Mouse (Mus musculus) intestine, embryonic 15.5 days (tissue): ENCODE results near the gene Nprl3. TPM values are rescaled to one million over a fixed set of nuclear protein-coding genes. Genes with fewer than 3 reads are reported as not detected.

Experiments used
- ATAC-seq: fragments of 200-750 bp; cut with Nextera tagmentation; 2 replicates; pipeline ENCODE4 v1.8.0; 2017; ENCODE audit warnings: moderate TSS enrichment, moderate library complexity
- H3K27ac ChIP-seq: fragments of 300-500 bp; sonication (generic); 2 replicates; pipeline ENCODE4 v1.5.1; 2015; ENCODE audit warnings: mild to moderate bottlenecking, inconsistent platforms
- H3K27me3 ChIP-seq: fragments of 300-500 bp; sonication (generic); replicated peaks from 2 replicates; pipeline ENCODE4 v1.6.1; 2015; ENCODE audit warnings: inconsistent platforms
- H3K36me3 ChIP-seq: fragments of 300-500 bp; sonication (generic); 2 replicates; pipeline ENCODE4 v1.6.1; 2015; ENCODE audit warnings: inconsistent platforms
- H3K4me1 ChIP-seq: fragments of 300-500 bp; sonication (generic); replicated peaks from 2 replicates; pipeline ENCODE4 v1.6.1; 2015; ENCODE audit warnings: inconsistent platforms
- H3K4me2 ChIP-seq: fragments of 300-500 bp; sonication (generic); replicated peaks from 2 replicates; pipeline ENCODE4 v1.6.1; 2015; ENCODE audit warnings: mild to moderate bottlenecking, inconsistent platforms
- H3K4me3 ChIP-seq: fragments of 300-500 bp; sonication (generic); replicated peaks from 2 replicates; pipeline ENCODE4 v1.5.1; 2015; ENCODE audit warnings: inconsistent platforms
- H3K9ac ChIP-seq: fragments of 300-500 bp; sonication (generic); 2 replicates; pipeline ENCODE4 v1.6.1; 2015; ENCODE audit warnings: inconsistent platforms
- H3K9me3 ChIP-seq: fragments of 300-500 bp; sonication (generic); 2 replicates; pipeline ENCODE4 v1.6.1; 2016; ENCODE audit warnings: inconsistent platforms
- WGBS: fragments of 180-500 bp; shearing (Covaris S2); methylation state at CpG from one replicate; pipeline ENCODE4 v1.1.7; 2015; 5-methylcytosine and 5-hydroxymethylcytosine counted together
- polyA plus RNA-seq: library from polyadenylated mRNA; unstranded; fragments of >200 nt; fragmentation: Nextera tagmentation; extraction: Ambion mirVana; gene quantifications from 2 replicates; pipeline ENCODE4 v1.2.1, GENCODE M21; 2015

Nprl3 gene
- polyA plus RNA-seq, 1 experiment from 2014 or later = 29.4 TPM

DNA sequence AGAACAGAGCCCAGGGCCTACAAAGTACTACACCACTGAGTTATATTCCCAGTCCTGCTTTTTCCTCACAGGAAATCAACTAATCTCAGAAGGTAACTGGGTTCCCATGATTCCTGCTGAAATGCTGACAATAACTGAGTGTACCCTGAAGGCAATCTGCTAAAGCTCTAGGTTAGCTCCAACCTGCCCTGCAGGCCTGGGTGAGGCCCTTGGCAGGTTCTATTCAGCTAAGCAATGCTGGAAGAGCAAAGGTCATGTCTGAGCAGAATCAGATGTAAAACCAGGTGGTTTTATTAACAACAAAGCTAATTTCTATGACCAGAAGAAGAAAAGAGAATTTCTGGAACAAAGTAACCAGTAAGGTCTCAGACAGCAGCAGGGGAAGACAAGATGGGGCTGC, 26.1 kb downstream of the Nprl3 start:
- Histone ChIP-seq H3K9ac (no peak overlapping the region), H3K9me3 (no peaks in the 10 kb centered on the region), H3K4me2 (no peak overlapping the region), H3K4me1 (peaks cover 2% of the 10 kb centered on the region; the same call in 1 of the 2 replicates), H3K4me3 (no peak overlapping the region), H3K27ac (peak overlapping the region; percentile 54), H3K27me3 (no peaks in the 10 kb centered on the region), H3K36me3 (peaks cover 5% of the 10 kb centered on the region; the same call in 1 of the 2 replicates)
- ATAC-seq = peak; percentile 84

DNA sequence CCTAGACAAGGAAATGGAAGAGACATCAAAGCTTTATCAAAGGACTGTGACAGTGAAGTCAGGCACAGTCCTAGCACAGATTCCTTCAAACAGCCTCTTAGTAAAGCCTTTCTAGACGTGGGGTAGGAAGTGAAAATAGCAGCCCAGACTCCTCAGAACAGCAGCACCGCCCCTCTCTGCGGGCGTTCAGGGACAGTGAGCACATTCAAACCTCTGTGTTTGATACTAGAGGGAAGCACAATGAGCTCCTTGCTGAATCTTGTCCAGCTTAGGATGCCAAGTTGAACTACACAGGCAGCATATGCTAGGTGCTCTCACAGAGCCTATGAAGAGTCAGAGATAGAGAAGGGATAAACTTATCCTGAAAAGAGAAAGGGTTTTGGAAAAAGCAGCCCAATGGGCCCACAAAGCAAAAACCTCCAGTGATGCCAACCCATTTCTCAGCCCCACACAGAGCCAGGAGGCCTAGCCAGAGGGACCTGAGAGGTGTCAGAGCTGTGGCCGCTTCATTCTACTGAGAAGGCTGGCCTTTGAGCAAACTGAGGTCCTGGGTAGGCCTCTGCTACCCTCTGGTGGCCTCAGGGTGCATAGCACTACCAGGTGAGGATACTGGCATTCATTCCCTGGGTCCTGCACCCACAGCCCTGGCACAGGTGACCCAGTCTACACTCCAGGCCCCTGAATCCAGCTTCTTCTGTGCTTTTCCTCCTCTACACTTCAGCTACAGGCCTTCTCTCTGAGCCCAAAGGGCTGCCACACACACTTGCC, 29.2 kb downstream of the Nprl3 start:
- ATAC-seq = peak; percentile 52
- Histone ChIP-seq H3K27me3 (no peaks in the 10 kb centered on the region), H3K36me3 (peaks cover 13% of the 10 kb centered on the region), H3K9me3 (no peaks in the 10 kb centered on the region), H3K4me3 (no peak overlapping the region), H3K4me2 (no peak overlapping the region), H3K9ac (no peak overlapping the region), H3K4me1 (peaks cover 22% of the 10 kb centered on the region), H3K27ac (no peak overlapping the region)
- WGBS = 70% methylated on average over 5 of the region's 5 CpGs

DNA sequence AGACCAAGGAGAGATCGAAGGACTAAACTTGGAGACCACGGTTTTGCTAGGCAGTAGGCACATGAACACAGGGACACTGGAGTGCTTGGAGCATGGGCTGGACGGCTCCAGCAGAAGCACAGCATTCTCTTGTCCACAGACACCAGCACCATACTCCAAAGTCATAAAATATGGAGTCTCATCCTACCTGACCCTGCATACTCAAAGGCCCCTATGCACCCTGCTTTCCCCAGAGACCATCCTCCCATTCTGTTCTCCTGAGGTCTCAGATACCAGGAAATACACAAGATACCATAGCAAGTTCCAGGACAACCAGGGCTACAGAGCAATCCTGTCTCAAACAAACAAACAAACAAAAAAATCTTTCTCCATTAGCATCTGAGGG, 30.1 kb downstream of the Nprl3 start:
- peaks cover 22% of the 10 kb centered on the region for H3K4me1 ChIP-seq
- ATAC-seq = no peak
- no peak overlapping the region for H3K9ac ChIP-seq
- H3K4me3 ChIP-seq = no peak overlapping the region
- no peaks in the 10 kb centered on the region for H3K27me3 ChIP-seq
- H3K27ac ChIP-seq = no peak overlapping the region
- H3K4me2 ChIP-seq = no peak overlapping the region
- H3K9me3 ChIP-seq = no peaks in the 10 kb centered on the region
- H3K36me3 ChIP-seq = peaks cover 13% of the 10 kb centered on the region
- WGBS = 94% methylated on average over 3 of the region's 3 CpGs

DNA sequence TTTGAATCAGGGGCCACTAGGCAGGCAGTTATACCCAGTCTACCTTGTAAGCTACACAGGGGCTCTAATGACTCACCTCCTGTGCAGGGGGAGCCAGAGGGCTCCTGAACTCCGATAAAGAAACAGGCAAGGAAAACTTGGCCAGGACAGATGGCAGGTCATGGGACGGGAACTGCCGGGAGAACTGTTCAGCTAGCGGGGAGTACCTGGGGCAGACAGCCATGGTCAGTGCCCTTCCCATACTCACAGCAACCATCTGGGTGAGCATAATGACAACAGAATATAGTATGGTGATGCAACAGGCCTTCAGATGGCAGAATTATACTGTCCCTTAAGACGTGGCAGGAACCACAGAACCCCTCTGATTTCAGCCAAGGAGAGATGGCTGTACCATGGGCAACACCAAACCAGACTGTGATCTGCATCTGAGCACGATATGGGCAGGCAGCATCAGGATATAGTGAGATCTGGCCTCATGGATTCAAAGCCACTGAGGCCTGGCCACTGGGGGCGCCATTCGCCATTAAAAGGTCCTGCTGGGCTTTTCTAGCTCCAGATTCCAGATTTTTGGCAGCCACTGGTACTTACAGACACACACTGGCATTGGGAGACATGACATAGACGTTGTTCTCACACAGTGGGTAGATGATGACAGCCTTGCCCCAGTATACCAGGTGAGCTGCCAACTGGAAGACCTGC, 30.6 kb downstream of the Nprl3 start:
- no peak for ATAC-seq
- no peak overlapping the region for H3K9ac ChIP-seq
- H3K4me3 ChIP-seq = no peak overlapping the region
- no peaks in the 10 kb centered on the region for H3K9me3 ChIP-seq
- H3K4me2 ChIP-seq = no peak overlapping the region
- no peaks in the 10 kb centered on the region for H3K27me3 ChIP-seq
- no peak overlapping the region for H3K27ac ChIP-seq
- H3K36me3 ChIP-seq = peaks cover 16% of the 10 kb centered on the region
- WGBS = 62% methylated on average over 9 of the region's 9 CpGs
- H3K4me1 ChIP-seq = peaks cover 22% of the 10 kb centered on the region

DNA sequence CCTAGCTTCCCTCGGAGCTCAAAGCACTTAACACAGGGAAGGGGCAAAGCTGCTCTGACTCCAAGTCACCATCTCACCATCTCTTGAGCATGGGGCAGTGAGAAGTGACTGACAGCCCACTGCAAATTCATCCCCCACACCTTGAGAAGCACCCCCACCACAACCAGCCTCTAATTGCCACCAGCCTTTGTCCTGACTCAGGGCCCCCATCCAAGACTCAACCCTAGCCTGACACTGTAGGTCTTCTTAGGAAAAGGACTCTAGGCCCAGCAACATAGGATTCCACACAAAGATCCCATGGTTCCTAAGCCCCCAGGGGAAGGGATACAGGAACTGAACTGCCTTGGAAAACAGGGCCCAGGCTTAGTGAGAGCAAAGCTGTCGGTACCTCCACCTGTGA, 31.4 kb downstream of the Nprl3 start:
- peaks cover 23% of the 10 kb centered on the region for H3K36me3 ChIP-seq
- H3K27me3 ChIP-seq = no peaks in the 10 kb centered on the region
- no peak overlapping the region for H3K4me3 ChIP-seq
- H3K9ac ChIP-seq = no peak overlapping the region
- H3K9me3 ChIP-seq = no peaks in the 10 kb centered on the region
- no peak for ATAC-seq
- H3K27ac ChIP-seq = peak overlapping the region; percentile 56; the same call in 1 of the 2 replicates
- H3K4me1 ChIP-seq = peaks cover 22% of the 10 kb centered on the region
- 73% methylated on average over 2 of the region's 2 CpGs for WGBS
- no peak overlapping the region for H3K4me2 ChIP-seq

DNA sequence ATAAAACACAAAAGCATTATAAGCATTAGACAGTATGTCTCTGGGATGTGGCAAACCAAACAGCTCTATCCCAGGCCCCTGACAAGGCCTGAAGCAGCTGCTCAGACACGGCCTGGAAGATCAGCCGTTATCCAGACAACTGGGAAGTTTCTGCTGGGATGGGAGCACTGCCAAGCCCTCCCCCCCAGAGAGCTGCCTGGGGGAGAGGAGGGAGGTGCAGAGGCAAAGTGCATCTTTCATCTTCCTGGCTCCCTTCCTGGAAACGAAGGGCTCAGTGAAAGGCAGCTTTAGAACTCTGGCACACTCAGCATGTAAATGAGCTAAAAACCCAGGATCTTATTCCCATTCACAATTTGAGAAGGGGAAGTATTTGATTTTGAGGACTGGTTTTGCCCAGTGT, 31.9 kb downstream of the Nprl3 start:
- Histone ChIP-seq H3K27ac (no peak overlapping the region), H3K36me3 (peaks cover 23% of the 10 kb centered on the region)
- ATAC-seq = peak; percentile 37

DNA sequence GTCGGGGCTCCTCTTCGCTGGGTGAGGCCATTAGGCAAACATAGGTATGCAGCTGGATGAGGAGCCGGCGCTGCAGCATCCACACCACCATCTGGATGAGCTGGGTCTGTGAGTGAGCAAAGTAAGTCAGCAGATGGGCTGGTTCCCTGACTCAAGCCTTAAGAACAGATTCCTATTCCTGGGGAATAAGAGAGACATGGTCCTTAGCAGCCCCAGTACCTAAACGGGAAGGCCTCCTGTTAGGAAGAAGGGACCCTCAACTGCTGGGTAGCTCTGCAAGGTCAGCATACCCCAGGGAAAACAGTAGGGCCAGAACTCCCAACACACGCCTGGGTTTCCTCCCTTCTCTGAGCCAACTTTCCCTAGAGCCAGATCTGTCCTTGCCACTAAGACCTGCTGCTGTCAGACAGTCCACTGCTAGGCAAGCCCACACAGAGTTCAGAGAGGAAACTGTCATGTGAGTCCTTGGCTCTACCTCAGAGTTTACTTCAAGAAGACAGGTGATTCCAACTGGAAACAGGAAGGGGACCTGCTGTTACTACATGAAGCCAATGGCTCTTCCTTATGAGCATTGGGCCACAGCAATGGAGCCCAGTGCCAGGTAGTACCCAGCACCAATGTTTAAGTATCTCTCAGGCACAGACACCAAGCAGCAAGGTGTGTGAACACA, 32.6 kb downstream of the Nprl3 start:
- H3K9ac ChIP-seq = no peak overlapping the region
- no peak overlapping the region for H3K4me3 ChIP-seq
- no peaks in the 10 kb centered on the region for H3K27me3 ChIP-seq
- H3K4me1 ChIP-seq = peaks cover 22% of the 10 kb centered on the region
- H3K27ac ChIP-seq = peak overlapping the region; percentile 56; the same call in 1 of the 2 replicates
- peaks cover 29% of the 10 kb centered on the region for H3K36me3 ChIP-seq
- H3K9me3 ChIP-seq = no peaks in the 10 kb centered on the region
- H3K4me2 ChIP-seq = no peak overlapping the region
- 79% methylated on average over 6 of the region's 6 CpGs for WGBS
- ATAC-seq = no peak

More for the DNA sequence above, 31.9 kb downstream of the Nprl3 start:
- peaks cover 22% of the 10 kb centered on the region for H3K4me1 ChIP-seq
- WGBS = 27% methylated on average over 3 of the region's 3 CpGs
- H3K9me3 ChIP-seq = no peaks in the 10 kb centered on the region
- H3K27me3 ChIP-seq = no peaks in the 10 kb centered on the region
- no peak overlapping the region for H3K4me2 ChIP-seq
- no peak overlapping the region for H3K4me3 ChIP-seq
- no peak overlapping the region for H3K9ac ChIP-seq

DNA sequence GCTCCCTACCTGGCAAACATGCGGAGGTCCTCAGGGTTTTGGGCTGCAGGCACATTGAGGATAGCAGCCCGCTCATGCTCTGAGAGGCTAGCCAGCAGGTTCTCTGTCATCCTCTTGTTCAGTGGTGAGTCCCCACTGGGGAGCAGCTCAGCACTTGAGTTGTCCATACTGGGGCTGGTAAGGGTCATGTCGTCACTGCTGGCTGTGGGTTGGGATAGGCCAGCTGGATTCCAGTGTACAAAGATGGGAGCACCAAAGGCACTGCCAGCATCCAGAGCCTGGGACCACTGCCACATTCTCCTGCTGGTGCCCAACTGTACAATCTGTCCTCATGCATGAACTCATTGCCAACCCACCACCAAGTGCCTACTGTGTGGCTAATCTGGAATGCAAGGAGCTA, 33.6 kb downstream of the Nprl3 start:
- Histone ChIP-seq H3K27me3 (no peaks in the 10 kb centered on the region), H3K36me3 (peaks cover 23% of the 10 kb centered on the region), H3K4me1 (peaks cover 22% of the 10 kb centered on the region), H3K4me2 (no peak overlapping the region), H3K9me3 (no peaks in the 10 kb centered on the region), H3K9ac (no peak overlapping the region), H3K27ac (no peak overlapping the region), H3K4me3 (no peak overlapping the region)
- WGBS = 88% methylated on average over 3 of the region's 3 CpGs
- no peak for ATAC-seq

DNA sequence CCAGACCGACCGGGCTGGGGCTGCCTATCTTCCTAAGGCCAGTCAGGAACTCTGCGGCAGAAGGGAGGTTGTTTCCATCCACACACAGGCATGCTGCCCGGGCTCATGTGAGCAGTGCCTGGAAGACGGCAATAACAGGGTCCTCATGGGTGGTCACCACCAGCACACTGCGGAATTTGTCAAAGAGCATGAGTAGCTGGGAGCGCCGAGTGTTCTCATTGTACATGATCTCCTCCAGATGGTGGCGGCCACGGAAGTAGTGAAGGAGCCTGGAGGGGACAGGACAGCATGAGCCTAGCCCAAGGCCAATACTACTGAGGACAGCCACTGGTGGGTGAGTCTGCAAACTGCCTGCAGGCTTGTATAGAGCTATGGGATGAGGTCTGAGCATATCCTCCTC, 34.7 kb downstream of the Nprl3 start:
- H3K9ac ChIP-seq = no peak overlapping the region
- peak; percentile 14; the same call in 1 of the 2 replicates for ATAC-seq
- H3K4me1 ChIP-seq = peaks cover 21% of the 10 kb centered on the region
- no peak overlapping the region for H3K4me2 ChIP-seq
- no peaks in the 10 kb centered on the region for H3K27me3 ChIP-seq
- no peak overlapping the region for H3K27ac ChIP-seq
- H3K9me3 ChIP-seq = no peaks in the 10 kb centered on the region
- no peak overlapping the region for H3K4me3 ChIP-seq
- 69% methylated on average over 10 of the region's 10 CpGs for WGBS
- H3K36me3 ChIP-seq = peaks cover 23% of the 10 kb centered on the region

DNA sequence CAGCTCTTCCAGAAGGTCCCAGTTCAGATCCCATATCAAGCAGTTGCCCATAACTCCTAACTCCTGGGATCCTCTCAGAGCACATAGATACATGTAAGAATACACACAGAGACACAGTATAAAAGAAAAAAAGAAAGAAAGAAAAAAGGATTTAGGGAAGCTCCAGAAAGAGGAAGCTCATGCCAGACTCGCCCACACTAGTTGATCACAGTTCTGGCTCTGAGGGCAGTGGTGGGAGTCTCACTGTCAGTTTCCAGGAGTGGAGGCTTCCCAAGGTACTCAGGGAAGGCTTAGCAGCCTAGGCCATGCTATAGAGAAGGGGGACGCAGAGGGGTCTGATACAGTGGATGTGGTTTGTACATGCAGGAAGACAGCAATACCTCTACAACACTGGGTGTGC, 36.4 kb downstream of the Nprl3 start:
- no peak for ATAC-seq
- H3K9ac ChIP-seq = no peak overlapping the region

DNA sequence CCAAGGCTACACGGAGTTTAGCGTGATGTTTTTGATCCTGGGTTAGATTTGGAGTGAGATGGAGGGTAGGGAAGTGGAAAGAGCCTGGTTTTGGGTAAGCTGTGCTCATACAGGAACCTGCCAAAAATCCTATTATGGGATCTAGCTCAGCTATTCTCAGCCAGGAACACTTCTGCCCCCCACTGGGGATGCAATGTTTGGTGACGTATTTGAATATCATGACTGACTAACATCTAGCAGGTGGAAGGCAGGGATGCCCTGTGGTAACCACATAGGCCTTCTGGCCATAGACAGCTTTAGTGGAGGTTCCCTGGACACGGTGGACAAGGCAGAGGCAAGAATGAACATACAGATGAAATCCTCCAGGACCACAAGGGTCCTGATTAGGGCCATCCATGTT, 37.3 kb downstream of the Nprl3 start:
- Histone ChIP-seq H3K9me3 (no peaks in the 10 kb centered on the region), H3K27me3 (no peaks in the 10 kb centered on the region), H3K36me3 (peaks cover 23% of the 10 kb centered on the region), H3K4me2 (no peak overlapping the region), H3K4me3 (no peak overlapping the region), H3K4me1 (peaks cover 25% of the 10 kb centered on the region), H3K9ac (no peak overlapping the region), H3K27ac (no peak overlapping the region)
- 84% methylated on average over 4 of the region's 4 CpGs for WGBS
- ATAC-seq = no peak

More for the DNA sequence above, 36.4 kb downstream of the Nprl3 start:
- H3K4me3 ChIP-seq = no peak overlapping the region
- no peak overlapping the region for H3K27ac ChIP-seq
- peaks cover 23% of the 10 kb centered on the region for H3K36me3 ChIP-seq
- H3K4me1 ChIP-seq = peaks cover 24% of the 10 kb centered on the region
- H3K4me2 ChIP-seq = no peak overlapping the region
- no peaks in the 10 kb centered on the region for H3K9me3 ChIP-seq
- no peaks in the 10 kb centered on the region for H3K27me3 ChIP-seq
- 93% methylated on average over 2 of the region's 2 CpGs for WGBS

DNA sequence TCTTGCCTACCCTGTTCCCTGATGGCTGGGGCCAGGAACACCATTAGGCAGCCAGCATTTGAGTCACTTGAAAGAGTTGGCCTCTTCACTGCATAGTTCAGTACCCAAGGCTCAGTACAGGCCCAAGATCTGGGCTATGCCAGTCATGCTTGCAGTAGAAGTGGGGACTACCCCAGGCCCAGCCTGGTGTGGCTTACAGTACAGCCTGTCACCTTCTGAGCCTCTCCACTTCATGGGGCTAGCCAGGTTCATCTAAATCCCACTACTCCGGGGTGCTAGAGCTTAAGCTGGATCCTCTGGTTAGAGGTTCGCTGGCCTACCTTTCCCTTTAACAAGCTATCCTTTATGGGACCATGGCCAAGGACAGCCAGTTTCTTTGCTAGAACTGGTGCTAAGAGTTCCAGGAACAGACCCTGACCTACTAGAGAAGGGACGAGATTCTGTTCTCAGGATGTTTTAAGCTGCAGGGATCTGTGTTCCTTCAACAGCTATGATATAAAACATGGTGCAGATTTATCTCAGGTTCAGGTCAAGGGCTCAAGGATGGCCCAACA, 39.1 kb downstream of the Nprl3 start:
- no peak overlapping the region for H3K4me2 ChIP-seq
- peaks cover 28% of the 10 kb centered on the region for H3K4me1 ChIP-seq
- H3K9me3 ChIP-seq = no peaks in the 10 kb centered on the region
- no peak overlapping the region for H3K9ac ChIP-seq
- H3K27ac ChIP-seq = no peak overlapping the region
- no peaks in the 10 kb centered on the region for H3K27me3 ChIP-seq
- no peak overlapping the region for H3K4me3 ChIP-seq
- no peak for ATAC-seq
- H3K36me3 ChIP-seq = peaks cover 15% of the 10 kb centered on the region
- 83% methylated on average over 3 of the region's 3 CpGs for WGBS
